Mouse (Mus musculus): Measurements from ENCODE around the gene Rhov. TPM values are rescaled to one million over a fixed set of nuclear protein-coding genes. Genes with fewer than 3 reads are reported as not detected.

Gene Rhov
- polyA plus RNA-seq, 1 experiment = 0.15 TPM

GRCm38 (mm10) chr2:119254976-119255375, 16.1 kb downstream of the Rhov start:
- Histone ChIP-seq H3K36me3 (ENCODE audit: control insufficient read depth, insufficient read depth, low read length) (no peaks in the 10 kb centered on the region), H3K27me3 (ENCODE audit: control insufficient read depth, insufficient read depth, low read length) (no peaks in the 10 kb centered on the region; the same call in 1 of the 2 replicates), H3K27ac (ENCODE audit: insufficient read depth, low read length) (no peak overlapping the region), H3K4me1 (ENCODE audit: control insufficient read depth, insufficient read depth, insufficient read length) (no peaks in the 10 kb centered on the region), H3K4me3 (ENCODE audit: extremely low read depth, insufficient read depth, insufficient read length) (no peak overlapping the region)
- DNase-seq (ENCODE audit: low read depth in 1 of 2, low spot score in 2 of 2) = no peak
- TF ChIP-seq CTCF (IDR thresholded peaks at IDR 0.05; ENCODE audit: extremely low read depth, insufficient read depth, insufficient read length, insufficient replicate concordance) (no peak), POLR2A (IDR thresholded peaks at IDR 0.05; ENCODE audit: low read depth, low read length) (no peak)
- WGBS = 63% methylated on average over 7 of the region's 7 CpGs

DNA sequence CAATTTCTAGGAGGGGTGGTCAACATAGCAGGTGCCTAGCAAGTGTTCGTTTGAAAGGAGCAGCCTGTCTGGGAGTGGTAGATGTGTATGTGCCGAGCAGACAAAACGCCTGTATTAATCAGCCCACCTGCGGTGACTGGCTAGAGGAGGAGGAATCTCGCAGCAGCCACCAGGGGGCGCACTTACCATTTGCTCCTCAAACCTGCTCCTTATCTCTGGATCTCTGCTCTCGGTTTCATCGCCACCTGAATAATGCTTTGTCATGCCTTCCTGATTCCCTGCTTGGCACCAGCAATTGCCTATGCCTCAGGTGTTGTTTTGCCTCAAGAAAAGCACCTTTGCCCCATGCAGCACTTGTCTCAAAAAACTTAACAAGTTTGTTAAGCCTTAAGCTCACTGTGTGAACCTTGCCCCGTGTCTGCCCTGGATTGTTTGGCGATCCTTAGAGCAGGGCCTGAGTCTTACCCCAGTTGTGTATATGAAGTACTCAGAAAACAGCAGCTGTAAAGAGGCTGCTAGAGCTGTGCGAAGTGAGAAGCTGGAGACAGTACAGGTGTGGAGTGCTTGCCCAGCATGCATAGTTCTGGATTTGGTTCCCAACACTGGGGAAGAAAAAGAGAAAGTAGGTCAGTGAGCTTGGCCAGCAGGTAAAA, 20.1 kb downstream of the Rhov start:
- no peak overlapping the region for H3K27ac ChIP-seq (ENCODE audit: insufficient read depth, low read length)
- no peaks in the 10 kb centered on the region for H3K36me3 ChIP-seq (ENCODE audit: control insufficient read depth, insufficient read depth, low read length)
- H3K27me3 ChIP-seq (ENCODE audit: control insufficient read depth, insufficient read depth, low read length) = no peaks in the 10 kb centered on the region; the same call in 1 of the 2 replicates
- 12% methylated on average over 11 of the region's 11 CpGs for WGBS
- H3K4me3 ChIP-seq (ENCODE audit: extremely low read depth, insufficient read depth, insufficient read length) = no peak overlapping the region
- peak; percentile 93 for TF ChIP-seq CTCF (IDR thresholded peaks at IDR 0.05; ENCODE audit: extremely low read depth, insufficient read depth, insufficient read length, insufficient replicate concordance)
- no peak for TF ChIP-seq POLR2A (IDR thresholded peaks at IDR 0.05; ENCODE audit: low read depth, low read length)
- DNase-seq (ENCODE audit: low read depth in 1 of 2, low spot score in 2 of 2) = peak; percentile 47 to 78
- H3K4me1 ChIP-seq (ENCODE audit: control insufficient read depth, insufficient read depth, insufficient read length) = no peaks in the 10 kb centered on the region

- no peak overlapping the region for H3K27ac ChIP-seq (ENCODE audit: insufficient read depth, low read length)
- no peaks in the 10 kb centered on the region for H3K36me3 ChIP-seq (ENCODE audit: control insufficient read depth, insufficient read depth, low read length)
- WGBS = 65% methylated on average over 5 of the region's 5 CpGs
- DNase-seq (ENCODE audit: low read depth in 1 of 2, low spot score in 2 of 2) = no peak
- TF ChIP-seq CTCF (IDR thresholded peaks at IDR 0.05; ENCODE audit: extremely low read depth, insufficient read depth, insufficient read length, insufficient replicate concordance) = no peak
- TF ChIP-seq POLR2A (IDR thresholded peaks at IDR 0.05; ENCODE audit: low read depth, low read length) = no peak
- H3K4me3 ChIP-seq (ENCODE audit: extremely low read depth, insufficient read depth, insufficient read length) = no peak overlapping the region
- H3K4me1 ChIP-seq (ENCODE audit: control insufficient read depth, insufficient read depth, insufficient read length) = no peaks in the 10 kb centered on the region
- no peaks in the 10 kb centered on the region; the same call in 1 of the 2 replicates for H3K27me3 ChIP-seq (ENCODE audit: control insufficient read depth, insufficient read depth, low read length)
Measured at GRCm38 (mm10) chr2:119250377-119250776, 20.7 kb downstream of the Rhov start.

- Histone ChIP-seq H3K36me3 (ENCODE audit: control insufficient read depth, insufficient read depth, low read length) (no peaks in the 10 kb centered on the region), H3K27ac (ENCODE audit: insufficient read depth, low read length) (no peak overlapping the region), H3K4me1 (ENCODE audit: control insufficient read depth, insufficient read depth, insufficient read length) (no peaks in the 10 kb centered on the region), H3K4me3 (ENCODE audit: extremely low read depth, insufficient read depth, insufficient read length) (no peak overlapping the region), H3K27me3 (ENCODE audit: control insufficient read depth, insufficient read depth, low read length) (no peaks in the 10 kb centered on the region)
- 73% methylated on average over 4 of the region's 4 CpGs for WGBS
- TF ChIP-seq POLR2A (IDR thresholded peaks at IDR 0.05; ENCODE audit: low read depth, low read length) (no peak), CTCF (IDR thresholded peaks at IDR 0.05; ENCODE audit: extremely low read depth, insufficient read depth, insufficient read length, insufficient replicate concordance) (no peak)
- no peak for DNase-seq (ENCODE audit: low read depth in 1 of 2, low spot score in 2 of 2)
Measured at GRCm38 (mm10) chr2:119249592-119250061, 21.4 kb downstream of the Rhov start.

DNA sequence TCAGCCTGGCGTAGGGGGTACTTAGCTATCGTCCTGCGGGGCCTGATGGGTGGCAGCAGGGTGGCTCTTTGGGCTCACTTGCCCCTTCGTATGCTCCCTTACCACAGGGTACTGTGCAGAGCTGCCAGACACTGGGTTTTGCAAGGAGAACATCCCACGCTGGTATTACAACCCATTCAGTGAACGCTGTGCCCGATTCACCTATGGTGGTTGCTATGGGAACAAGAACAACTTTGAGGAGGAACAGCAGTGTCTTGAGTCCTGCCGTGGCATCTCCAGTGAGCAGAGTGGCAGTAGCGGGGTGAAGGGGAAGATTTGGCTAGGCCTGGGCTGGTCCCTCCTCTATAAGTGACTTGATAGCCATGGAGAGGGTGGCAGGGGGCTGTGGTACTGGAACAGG, 23.2 kb downstream of the Rhov start:
- TF ChIP-seq CTCF (IDR thresholded peaks at IDR 0.05; ENCODE audit: extremely low read depth, insufficient read depth, insufficient read length, insufficient replicate concordance) (no peak), POLR2A (IDR thresholded peaks at IDR 0.05; ENCODE audit: low read depth, low read length) (no peak)
- Histone ChIP-seq H3K27me3 (ENCODE audit: control insufficient read depth, insufficient read depth, low read length) (no peaks in the 10 kb centered on the region), H3K4me1 (ENCODE audit: control insufficient read depth, insufficient read depth, insufficient read length) (no peaks in the 10 kb centered on the region), H3K36me3 (ENCODE audit: control insufficient read depth, insufficient read depth, low read length) (no peaks in the 10 kb centered on the region), H3K27ac (ENCODE audit: insufficient read depth, low read length) (no peak overlapping the region), H3K4me3 (ENCODE audit: extremely low read depth, insufficient read depth, insufficient read length) (no peak overlapping the region)
- no peak for DNase-seq (ENCODE audit: low read depth in 1 of 2, low spot score in 2 of 2)
- 88% methylated on average over 9 of the region's 9 CpGs for WGBS

DNA sequence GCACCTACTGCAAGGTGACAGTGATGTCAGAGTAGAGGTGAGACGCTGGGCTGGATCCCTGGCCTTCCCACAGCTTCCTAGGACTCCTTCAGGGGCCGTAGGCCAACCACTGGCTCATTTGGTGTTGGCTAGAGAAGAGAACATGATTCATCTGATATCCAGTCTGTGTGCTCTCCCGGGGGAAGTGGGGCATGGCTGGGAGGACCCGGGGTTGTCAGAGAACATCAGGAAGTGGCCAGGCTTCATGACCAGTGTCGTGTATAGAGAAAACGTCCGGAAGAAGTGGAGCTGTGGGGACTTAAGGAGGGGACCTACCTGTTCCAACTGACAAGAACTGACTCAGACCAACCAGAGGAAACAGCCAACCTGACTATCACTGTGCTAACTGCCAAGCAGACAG, 25.8 kb downstream of the Rhov start:
- Histone ChIP-seq H3K4me3 (ENCODE audit: extremely low read depth, insufficient read depth, insufficient read length) (no peak overlapping the region), H3K36me3 (ENCODE audit: control insufficient read depth, insufficient read depth, low read length) (no peaks in the 10 kb centered on the region), H3K4me1 (ENCODE audit: control insufficient read depth, insufficient read depth, insufficient read length) (no peaks in the 10 kb centered on the region), H3K27ac (ENCODE audit: insufficient read depth, low read length) (no peak overlapping the region), H3K27me3 (ENCODE audit: control insufficient read depth, insufficient read depth, low read length) (no peaks in the 10 kb centered on the region)
- no peak for DNase-seq (ENCODE audit: low read depth in 1 of 2, low spot score in 2 of 2)
- TF ChIP-seq CTCF (IDR thresholded peaks at IDR 0.05; ENCODE audit: extremely low read depth, insufficient read depth, insufficient read length, insufficient replicate concordance) = no peak
- no peak for TF ChIP-seq POLR2A (IDR thresholded peaks at IDR 0.05; ENCODE audit: low read depth, low read length)
- 79% methylated on average over 7 of the region's 7 CpGs for WGBS

- WGBS = 78% methylated on average over 9 of the region's 9 CpGs
- no peak for TF ChIP-seq CTCF (IDR thresholded peaks at IDR 0.05; ENCODE audit: extremely low read depth, insufficient read depth, insufficient read length, insufficient replicate concordance)
- no peak for TF ChIP-seq POLR2A (IDR thresholded peaks at IDR 0.05; ENCODE audit: low read depth, low read length)
- Histone ChIP-seq H3K4me3 (ENCODE audit: extremely low read depth, insufficient read depth, insufficient read length) (no peak overlapping the region), H3K27ac (ENCODE audit: insufficient read depth, low read length) (no peak overlapping the region), H3K36me3 (ENCODE audit: control insufficient read depth, insufficient read depth, low read length) (no peaks in the 10 kb centered on the region), H3K27me3 (ENCODE audit: control insufficient read depth, insufficient read depth, low read length) (peaks cover 2% of the 10 kb centered on the region; the same call in 1 of the 2 replicates), H3K4me1 (ENCODE audit: control insufficient read depth, insufficient read depth, insufficient read length) (peaks cover 3% of the 10 kb centered on the region)
- no peak for DNase-seq (ENCODE audit: low read depth in 1 of 2, low spot score in 2 of 2)
Measured at GRCm38 (mm10) chr2:119242548-119242947, 28.5 kb downstream of the Rhov start.
